Mouse (Mus musculus) thymus, postnatal 14 days (tissue): ENCODE results near the gene Fnip2.
A peak's percentile ranks its signal among the peaks of the same experiment; 100 is the strongest.
"Not testable (repeated sequence)": the region's sequence is repeated elsewhere in the genome, so short reads cannot be mapped to it uniquely, and the experiment has no call there.

Source experiments
- DNase-seq: peaks from one replicate; pipeline ENCODE4 v3.0.0; 2021

Gene Fnip2

DNA sequence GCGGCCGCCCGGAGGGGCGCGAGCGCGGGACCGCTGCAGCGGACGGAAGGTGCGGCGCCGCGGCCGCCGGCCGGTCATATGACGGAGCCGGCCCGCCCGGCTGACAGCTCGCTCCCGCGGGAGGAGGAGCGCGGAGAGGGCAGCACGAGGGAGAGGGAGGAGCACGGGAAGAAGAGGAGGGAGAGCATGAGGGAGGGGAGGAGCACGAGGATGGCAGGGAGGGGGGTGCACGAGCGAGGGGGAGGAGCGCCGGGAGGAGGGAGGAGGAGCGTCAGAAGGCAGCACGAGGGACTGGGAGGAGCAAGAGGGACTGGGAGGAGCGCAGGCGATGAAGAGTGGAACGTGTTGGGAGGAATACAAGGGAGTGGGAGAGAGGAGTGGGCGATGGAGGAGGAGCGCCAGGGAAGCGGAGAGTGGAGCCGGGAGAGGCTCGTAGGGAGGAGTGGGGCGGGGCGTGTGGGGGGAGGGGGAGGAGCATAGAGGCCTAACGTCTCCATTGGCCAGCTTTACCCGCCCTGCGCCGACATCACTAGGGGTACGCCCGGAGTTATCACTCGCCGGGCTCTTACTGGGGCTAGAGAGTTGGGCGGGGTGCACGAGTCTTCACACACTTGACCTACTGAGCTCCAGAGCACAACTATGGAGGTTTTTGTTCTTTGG, at the start of gene Fnip2:
TSS of gene Fnip2 (minus strand) at position 94 of the 660 bp plus-strand sequence.
- DNase-seq = peak; percentile 84

DNA sequence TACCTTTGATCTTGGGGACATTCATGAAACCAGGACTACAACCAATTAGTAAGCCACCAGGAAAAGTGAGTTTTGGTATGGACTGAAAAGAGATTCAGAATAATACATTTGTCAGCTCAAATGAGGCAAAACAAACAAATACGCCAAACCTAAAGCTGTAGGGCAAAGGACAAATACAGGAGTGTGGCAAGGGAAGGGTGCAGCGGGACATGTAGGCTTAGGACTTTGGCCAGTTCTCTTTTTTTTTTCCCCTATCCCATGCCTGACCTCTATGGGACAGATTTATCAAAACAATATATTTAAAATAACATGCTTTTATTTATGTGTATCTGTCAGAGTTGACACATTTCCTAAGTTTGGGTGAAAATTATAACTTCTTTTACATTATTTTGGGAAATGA, 42.3 kb upstream of the Fnip2 start:
- no peak for DNase-seq

DNA sequence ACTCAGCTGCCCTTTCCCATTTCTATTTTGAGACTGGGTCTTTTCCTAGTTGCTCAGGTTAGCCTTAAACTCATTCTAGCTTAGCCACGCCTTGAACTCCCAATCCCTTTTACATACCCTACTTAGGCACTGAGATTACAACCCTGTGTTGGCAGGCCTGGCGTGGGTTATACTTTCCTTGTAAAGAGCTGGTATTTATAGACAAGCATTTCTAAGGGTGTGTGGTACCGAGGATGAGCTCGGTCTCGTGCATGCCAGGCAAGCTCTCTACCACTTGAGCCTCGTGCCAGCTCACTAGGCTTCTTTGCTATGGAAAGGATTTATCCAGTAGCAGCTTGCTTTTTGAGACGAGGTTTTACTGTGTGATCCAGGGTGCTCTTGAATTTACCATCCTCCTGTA, 27.9 kb upstream of the Fnip2 start:
- DNase-seq = no peak

DNA sequence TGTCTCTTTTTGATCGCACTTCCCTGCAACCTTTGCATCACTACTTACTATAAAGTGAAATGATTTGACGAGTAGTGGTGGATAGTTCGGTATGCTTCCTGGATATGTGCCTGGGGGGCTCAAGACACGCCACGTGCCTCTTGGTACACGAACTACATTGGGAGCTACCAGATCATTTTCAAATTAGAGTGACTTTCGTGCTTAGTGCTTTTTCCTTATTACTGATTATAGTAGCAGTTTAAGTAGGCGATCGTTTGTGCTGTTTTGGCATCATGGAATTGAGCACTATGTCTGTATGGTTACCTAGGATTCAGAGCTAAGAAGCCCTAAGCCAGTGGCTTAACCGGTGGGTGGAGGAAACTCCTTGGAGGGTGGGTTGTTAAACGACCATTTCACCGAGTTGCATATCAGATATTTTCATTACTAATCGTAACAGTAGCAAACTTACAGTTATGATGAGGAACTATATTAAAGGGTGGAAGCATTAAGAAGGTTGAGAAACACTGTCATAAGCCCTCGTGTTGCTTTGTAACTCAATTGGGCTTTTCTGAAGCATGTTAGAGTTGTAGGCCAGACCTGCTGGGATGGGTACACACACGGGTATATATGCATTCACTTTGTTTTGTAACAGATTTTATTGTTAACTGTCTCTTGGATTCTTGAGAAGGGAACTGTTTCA, 24.3 kb upstream of the Fnip2 start:
- no peak for DNase-seq

DNA sequence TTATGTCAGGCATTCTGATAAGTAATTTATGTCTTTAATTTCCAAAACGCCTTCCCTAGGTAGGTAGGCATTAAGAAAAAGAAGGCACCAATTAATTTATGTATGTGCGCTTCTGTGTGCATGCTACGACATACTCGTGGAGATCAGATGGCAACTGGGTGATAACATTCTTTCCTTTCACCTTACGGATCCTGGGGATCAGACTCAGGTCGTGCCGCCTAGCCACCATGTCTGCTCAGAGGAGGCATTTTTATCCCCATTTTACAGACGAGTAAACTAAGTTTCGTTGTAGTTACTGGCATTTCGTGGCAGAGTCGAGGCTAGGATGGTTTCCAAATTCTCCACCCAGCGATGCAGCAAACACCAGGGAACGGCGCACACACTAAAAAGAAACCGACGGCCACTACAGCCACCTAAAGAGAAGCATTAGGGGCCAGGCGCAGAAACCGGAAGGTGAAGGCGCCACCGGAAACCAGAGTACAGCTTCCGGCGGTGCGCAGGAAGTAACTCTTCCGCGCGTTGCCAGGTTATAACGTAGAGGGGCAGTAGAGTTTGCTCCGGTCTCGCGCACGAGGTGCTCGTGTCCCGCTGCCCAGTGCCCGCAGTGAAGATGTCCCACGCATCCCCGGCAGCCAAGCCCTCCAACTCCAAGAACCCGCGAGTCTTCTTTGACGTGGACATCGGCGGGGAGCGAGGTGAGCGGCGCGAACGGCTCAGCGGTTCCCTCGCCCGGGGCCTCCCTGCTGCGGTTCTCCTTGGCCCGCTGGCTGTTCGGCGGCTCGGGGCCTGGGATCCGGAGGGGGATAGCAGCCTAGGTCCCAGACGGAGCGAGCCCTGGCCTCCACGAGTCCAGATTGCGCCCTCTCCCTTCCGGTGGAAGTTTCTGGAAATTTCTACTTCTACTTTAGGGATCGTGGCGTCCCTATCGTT, 23.5 kb upstream of the Fnip2 start, which contains the start of gene Ppid:
TSS of gene Ppid (plus strand) at position 480 of the 930 bp plus-strand sequence.
- DNase-seq = peak; percentile 82

DNA sequence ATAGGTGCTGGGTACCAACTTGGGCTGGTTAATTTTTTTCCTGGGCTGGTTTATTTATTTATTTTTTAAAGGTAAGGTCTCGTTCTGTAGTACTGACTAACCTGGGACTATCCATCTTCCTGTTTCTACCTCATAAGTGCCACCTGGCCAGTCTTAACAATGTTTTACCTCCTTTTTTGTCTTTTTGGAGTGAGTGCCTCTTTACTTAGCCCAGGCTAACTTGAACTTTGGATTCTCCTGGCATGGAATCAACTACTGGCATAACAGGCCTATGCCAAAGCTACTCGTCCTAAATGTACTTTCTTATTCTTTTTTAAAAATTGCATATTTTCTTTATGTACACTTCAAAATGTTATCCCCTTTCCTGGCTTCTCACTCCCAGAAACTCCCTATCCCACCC, 22.1 kb upstream of the Fnip2 start:
- DNase-seq = no peak

DNA sequence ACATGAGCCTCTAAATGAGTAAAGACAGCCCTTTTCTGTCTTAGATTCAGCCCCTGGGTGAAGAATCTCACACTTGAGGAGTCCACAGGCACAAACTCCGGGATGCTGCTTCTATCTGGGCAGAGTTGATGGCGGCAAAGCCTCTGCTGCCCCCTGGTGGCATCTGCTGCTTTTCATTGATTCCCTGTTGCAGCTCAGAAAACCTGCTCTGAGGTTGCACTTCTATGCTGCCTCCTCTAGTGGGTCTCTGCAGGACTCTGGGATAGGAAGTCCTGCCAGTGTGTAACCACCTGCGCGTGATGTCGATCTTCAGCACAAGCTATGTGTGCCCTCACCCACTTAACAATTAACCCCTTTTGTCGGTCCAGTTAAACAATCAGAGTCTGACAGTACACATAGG, 19.2 kb upstream of the Fnip2 start:
- peak; percentile 88 for DNase-seq

DNA sequence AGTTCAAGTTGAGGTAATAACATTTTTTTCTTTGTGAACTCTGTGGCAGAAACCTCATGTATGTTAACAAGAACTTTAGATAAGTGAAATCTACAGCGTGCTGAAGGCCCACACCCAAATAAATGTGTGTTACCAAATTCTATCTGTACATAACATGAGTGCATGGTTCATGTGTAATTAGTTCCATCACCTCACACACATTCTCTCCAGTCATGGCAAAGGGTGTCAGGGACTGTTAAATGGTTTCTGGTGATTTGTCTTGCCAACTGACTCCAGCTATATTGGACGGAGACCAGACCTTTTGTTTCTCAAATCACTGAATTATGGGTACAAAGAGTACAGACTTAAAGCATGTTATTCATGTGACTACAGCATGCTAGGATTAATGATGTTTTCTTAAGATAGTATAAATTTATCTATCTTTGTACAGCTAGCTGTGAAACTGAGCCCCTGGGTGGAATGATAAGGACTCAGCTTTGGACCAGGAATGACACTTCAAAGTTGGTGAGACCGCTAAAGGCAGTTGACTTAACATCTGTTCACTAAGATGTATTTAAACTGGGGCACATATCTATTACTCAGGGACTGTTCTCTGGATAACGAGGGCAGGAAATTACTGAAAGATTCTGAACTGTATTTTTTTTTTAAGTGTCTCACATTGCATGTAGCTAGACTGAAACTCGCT, 12.4 kb upstream of the Fnip2 start:
- DNase-seq = no peak

DNA sequence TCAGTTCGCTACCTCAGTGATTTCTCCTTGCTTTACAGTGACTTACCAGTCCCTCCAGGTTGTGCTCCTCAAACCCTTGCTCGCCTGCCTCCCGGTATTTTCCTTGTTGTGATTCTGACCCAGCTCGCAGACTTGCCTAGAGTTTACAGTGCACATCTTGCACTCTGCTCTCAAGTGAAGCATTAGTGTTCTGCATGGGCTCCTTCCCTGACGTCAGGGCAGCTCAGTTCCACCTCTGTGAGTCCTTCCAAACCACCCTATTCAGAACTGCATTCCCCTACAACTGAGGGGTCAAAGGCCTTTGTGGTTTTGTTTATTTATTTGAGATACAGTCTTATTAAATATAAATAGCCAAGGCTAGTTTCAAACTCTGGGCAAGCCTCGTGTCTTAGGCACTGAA, 10.6 kb upstream of the Fnip2 start:
- no peak for DNase-seq

DNA sequence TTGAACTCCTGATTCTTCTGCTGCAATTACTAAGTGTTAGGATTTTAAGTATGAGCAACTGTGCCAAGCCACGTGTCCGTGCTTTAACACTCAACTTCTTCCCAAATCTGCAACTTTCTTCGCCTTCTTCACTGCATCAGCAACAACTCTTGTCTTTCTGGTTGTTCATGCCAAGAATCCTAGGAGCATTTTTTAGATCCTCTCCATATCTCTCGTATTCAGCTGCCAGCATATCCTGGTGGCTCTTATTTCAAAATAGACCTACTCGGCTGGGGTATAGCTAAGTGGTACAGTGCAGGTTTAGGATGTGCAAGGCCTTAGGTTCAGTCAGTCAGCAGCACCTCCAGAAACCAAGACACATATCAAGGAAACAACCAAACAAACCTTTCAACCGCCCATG, 10.0 kb upstream of the Fnip2 start:
- DNase-seq = no peak

DNA sequence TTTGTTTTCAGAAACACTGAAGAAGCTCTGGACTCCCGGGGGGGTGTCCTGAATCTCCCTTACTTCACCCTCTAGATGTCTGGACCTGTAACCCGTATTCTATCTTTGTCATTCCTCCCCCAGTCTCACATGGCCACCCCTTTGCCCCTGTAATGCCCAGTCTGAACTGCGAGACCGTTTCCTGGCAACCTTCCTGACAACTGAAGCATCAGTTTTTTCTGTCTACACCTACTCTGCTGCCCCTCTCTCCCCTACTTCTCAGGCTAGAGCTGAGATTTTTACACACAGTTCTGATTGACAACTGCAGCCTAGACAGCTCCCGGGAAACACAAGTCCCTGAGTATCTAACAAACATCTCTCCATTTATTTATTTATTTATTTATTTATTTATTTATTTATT, 9.3 kb upstream of the Fnip2 start:
- no peak for DNase-seq

DNA sequence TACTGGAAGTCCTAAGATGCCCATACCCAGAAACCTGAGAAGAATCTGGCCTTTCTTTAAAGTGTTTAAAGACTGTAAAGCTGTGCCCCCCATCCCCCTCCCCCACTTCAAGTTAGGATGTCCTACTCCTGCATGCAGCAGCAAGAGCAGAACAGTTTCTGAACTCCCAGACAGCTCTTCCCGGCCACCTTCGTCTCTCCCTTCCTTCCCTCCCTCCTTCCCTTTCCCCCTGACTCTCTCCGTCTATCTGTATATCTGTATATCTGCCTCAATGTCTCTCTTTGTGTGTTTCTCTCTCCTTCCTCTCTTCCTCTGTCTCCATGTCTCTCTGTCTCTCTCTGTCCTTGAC, 8.8 kb upstream of the Fnip2 start:
- DNase-seq = no peak

DNA sequence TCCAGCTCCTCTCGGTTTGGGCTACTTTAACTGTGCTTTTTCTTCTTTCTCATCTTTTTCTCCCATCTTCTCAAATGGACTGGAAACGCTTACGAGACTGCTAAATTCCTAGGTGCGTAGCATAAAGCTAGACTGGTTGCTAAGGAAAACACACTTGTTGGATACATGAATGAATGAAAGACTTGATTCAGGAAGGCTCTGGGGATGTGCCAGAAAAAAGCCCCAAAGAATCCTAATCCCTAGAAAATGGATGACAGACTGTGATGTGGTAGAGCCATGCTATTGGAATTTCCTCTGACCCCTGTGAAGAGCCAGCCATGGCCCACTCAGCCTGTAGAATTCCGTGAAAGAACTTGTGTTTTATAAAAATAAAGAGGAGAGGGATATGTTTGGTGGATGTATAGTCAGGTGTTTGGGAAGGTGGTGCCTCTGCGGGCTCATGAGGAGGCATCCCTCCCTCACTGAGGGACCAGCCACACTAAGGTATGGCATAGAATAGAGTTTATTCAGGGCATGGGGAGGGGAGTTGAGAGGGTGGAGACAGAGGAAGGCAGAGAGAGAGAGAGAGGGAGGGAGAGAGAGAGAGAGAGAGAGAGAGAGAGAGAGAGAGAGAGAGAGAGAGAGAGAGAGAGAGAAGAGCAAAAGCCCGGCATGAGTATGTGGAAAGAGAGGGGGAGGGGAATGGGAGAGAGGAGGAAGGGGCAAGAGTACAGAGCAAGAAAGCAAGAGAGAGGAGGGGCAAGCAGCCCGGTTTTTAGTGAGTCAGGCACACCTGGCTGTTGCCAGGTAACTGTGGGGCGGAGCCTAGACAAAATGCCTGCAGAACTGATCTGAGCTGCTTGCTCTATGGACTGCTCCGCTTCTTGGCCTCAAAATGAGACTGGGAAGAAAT, 8.2 kb upstream of the Fnip2 start:
- no peak for DNase-seq

DNA sequence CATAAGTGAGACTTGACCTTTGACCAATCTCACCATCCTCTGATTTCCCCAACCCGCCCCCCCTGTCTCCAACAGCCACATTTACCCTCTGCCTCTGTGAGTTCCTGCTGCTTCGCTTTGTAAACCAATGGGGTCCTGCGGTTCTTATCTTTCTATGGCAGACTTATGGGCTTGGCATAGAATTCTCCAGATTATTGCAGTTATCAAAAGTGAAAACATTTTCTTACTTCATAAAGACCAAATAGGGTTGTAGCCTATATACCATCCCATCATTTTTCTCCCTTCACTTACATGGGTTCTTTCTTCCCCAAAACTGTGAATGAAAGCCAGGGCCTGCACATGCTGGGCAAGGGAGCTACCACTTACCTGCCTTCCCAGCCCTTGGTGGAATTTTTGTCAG, 6.7 kb upstream of the Fnip2 start:
- no peak for DNase-seq

DNA sequence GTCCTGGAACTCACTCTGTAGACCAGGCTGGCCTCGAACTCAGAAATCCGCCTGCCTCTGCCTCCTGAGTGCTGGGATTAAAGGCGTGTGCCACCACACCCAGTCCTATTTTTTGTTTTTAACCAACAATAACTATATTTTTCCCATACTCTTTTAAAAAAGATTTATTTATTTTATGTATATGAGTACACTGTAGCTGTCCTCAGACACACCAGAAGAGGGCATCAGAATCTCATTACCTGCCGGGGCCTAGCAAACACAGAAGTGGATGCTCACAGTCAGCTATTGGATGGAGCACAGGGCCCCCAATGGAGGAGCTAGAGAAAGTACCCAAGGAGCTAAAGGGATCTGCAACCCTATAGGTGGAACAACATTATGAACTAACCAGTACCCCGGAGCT, 5.8 kb upstream of the Fnip2 start:
- not testable (repeated sequence) for DNase-seq

DNA sequence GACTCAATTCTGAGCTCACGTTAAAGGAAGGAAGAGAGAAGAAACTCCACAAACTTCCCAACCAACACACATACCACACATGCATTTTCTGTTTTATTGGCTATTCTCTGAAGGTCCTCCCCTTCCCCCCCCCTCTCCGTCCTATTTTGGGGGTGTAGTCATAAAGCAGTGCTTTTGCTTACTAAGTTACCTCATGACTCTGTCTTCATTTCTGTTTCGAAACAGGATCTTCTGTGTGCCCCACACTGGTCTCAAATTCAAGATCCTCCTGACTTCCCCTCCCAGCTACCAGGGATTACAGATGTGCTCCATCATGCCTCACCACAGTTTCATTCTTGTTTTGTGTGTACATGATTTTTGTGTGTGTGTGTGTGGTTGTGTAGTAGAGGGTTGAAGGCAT, 4.8 kb upstream of the Fnip2 start:
- no peak for DNase-seq

DNA sequence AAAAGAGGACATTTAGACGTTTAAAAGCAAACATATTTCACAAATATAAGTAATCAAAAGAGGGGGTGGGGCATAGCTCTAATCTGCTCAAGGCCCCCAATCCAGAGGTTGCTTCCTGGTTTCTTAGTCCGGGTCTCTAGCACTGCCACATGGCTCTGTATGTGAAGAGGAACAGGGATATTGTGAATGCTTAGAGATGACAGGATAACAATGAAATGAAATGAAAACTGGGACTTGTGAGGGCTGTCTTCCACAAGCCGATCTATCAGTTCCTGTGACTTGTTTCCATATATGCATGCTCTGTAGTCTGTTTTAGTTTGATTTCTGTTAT, 1.7 kb upstream of the Fnip2 start:
- no peak for DNase-seq

DNA sequence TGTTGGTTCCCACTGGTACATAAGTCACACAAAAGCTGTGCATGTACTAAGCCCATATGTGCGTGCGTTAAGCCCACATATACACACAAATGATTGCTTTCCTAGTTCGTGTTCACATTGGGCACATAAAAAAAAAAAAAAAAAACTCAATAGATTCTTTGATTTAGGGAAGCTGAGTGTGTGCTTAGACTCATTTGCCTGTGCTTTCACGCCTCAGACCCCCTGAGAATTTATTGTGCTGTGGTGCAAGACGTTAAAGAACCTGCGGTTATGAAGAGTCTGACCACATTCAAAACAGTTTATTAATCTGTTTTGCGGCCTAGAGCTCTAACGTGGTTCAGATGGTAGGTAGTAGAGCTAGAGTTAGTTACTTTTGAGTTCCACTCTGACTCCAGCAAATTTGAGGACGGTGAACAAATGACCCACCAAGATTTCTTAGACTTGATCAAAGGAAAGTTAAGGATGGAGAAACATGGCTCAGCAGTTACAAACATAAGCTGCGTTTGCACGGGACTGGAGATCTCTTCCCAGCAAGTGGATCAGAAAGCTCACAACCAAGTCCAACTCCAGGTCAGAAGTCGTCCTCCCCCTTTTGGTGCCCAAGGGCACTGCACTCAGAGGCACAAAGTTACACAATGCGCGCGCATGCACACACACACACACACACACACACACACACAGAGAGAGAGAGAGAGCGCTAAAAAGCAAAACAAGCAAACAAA, 1.2 kb upstream of the Fnip2 start:
- DNase-seq = no peak

DNA sequence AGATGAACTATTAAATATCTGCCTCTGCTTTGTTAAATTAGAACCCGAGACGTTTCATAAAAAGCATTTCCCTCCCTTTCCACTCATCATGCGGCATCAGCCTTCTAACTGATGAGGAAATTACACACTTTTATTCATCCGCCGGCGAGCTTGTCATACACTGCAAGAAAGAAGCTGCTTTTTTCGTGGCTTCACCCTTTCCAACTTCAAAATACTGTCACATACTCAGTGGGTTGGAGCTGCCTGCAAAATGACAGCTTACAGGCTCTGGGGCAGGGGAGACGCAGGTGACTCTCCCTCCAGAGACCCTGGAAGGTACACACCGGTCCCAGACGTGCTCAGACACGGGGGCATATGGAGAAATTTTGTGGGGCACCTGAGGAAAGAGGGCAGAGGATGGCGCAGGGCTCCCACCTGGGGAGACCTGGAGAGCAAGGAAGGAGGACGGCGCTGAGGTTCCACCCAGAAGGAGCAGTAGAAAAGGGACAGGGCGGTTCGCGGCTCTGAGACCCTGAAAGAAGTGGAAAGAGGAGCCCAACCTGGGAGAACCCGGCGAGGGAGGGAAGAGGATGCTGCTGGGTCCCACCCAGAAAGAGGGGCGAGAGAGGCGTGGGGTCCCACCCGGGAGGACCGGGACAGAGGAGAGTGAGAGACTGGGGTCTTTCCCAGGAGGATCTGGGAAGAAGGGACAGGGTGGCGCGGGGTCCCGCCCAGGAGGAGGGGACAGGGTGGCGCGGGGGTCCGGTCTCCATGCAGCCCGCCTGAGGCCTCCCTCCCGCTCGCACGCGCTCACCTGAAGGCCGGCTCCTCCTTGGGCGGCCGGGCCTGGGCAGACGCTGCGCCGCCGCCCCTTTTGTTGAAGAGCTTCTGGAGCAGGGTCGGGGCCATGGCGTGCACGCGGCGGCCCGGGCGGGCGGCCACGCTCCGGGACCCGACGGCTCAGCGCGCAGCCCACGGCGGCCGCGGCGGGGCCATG, 592 bp downstream of the Fnip2 start:
- DNase-seq = peak; percentile 42

DNA sequence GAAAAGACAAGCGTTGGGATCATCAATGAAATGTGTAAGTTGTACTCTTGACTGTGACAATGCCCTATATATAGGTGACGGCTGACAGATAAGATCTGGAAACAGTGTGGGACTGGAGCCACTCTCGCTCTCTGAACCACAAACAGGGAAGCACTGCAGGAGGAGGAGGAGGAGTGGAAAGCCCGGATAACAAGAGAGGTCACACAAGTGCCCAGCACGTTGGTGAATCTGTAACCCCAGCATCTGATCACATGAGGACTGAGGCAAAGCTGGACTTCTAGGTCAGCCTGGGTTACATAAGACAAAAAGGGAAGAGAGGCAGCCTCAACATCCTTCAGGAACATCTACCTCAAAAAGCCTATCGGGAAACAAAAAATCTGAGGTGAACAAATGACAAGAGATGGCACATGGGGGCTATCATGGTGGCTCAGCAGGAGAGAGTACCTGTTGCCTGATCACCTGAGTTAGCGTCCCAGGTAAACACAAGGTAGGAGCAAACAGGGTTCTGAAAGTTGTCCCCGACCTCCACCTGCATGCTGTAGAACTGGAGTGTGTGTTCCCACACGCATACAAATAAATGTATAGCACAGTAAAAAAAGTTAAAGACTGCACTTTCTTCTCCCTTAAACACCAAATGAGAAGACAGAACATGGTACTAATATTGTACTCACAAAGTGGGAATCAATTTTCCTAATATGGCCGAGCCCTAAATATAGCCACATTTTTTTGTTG, 2.6 kb downstream of the Fnip2 start:
- no peak for DNase-seq
